Mouse (Mus musculus) liver, postnatal 0 days (tissue): Measurements from ENCODE around the gene Sh3glb1. TPM values are rescaled to one million over a fixed set of nuclear protein-coding genes. Genes with fewer than 3 reads are reported as not detected.
A peak's percentile ranks its signal among the peaks of the same experiment; 100 is the strongest.

ENCODE experiments used
- ATAC-seq: fragments of 200-750 bp; cut with Nextera tagmentation; 2 replicates; pipeline ENCODE4 v1.8.0; 2017; ENCODE audit warnings: mild to moderate bottlenecking, moderate library complexity
- DNase-seq: peaks from one replicate; pipeline ENCODE4 v3.0.0-alpha.2; 2016
- H3K27ac ChIP-seq: fragments of 300-500 bp; sonication (generic); 2 replicates; pipeline ENCODE4 v1.5.1; 2014; ENCODE audit warnings: antibody characterized with exemption, moderate library complexity, mild to moderate bottlenecking, low read depth
- H3K27me3 ChIP-seq: fragments of 300-500 bp; sonication (generic); 2 replicates; pipeline ENCODE4 v1.6.1; 2014; ENCODE audit warnings: low read length, control low read depth, mixed read lengths; ENCODE audit not compliant: insufficient read depth
- H3K36me3 ChIP-seq: fragments of 300-500 bp; sonication (generic); replicated peaks from 2 replicates; pipeline ENCODE4 v1.6.1; 2014; ENCODE audit warnings: mild to moderate bottlenecking, control low read depth, low read length, moderate library complexity, mixed read lengths; ENCODE audit not compliant: insufficient read depth
- H3K4me1 ChIP-seq: fragments of 300-500 bp; sonication (generic); 2 replicates; pipeline ENCODE4 v1.6.1; 2014; ENCODE audit warnings: antibody characterized with exemption, mild to moderate bottlenecking, control low read depth; ENCODE audit not compliant: insufficient read depth
- H3K4me2 ChIP-seq: fragments of 300-500 bp; sonication (generic); 2 replicates; pipeline ENCODE4 v1.6.1; 2014; ENCODE audit warnings: low read depth, mild to moderate bottlenecking, low read length, moderate library complexity, mixed read lengths
- H3K4me3 ChIP-seq: fragments of 300-500 bp; sonication (generic); 2 replicates; pipeline ENCODE4 v1.5.1; 2014; ENCODE audit warnings: low read depth, low read length
- H3K9ac ChIP-seq: fragments of 300-500 bp; sonication (generic); replicated peaks from 2 replicates; pipeline ENCODE4 v1.6.1; 2014; ENCODE audit warnings: mild to moderate bottlenecking, moderate library complexity
- H3K9me3 ChIP-seq: fragments of 300-500 bp; sonication (generic); 2 replicates; pipeline ENCODE4 v1.6.1; 2016; ENCODE audit warnings: mild to moderate bottlenecking, control low read depth, low read length, mixed read lengths
- CTCF ChIP-seq: sonication (generic); IDR thresholded peaks from 2 replicates; pipeline ENCODE4 v1.5.1; 2016; ENCODE audit warnings: antibody characterized with exemption, low read depth
- EP300 ChIP-seq: IDR thresholded peaks from 2 replicates; pipeline ENCODE4 v1.6.1; 2016; ENCODE audit warnings: antibody characterized with exemption, low read depth, mild to moderate bottlenecking
- WGBS: fragments of 180-500 bp; shearing (Covaris S2); extraction: QIAGEN DNeasy Blood & Tissue Kit; methylation state at CpG from one replicate; pipeline ENCODE4 v1.1.7; 2014; ENCODE audit not compliant: insufficient replicate concordance; 5-methylcytosine and 5-hydroxymethylcytosine counted together
- polyA plus RNA-seq: library from polyadenylated mRNA; unstranded; fragments of >200 nt; fragmentation: Nextera tagmentation; extraction: Ambion mirVana; gene quantifications from 2 replicates; pipeline ENCODE4 v1.2.1, GENCODE M21; 2015

Gene Sh3glb1
- polyA plus RNA-seq, 1 experiment from 2014 or later: 84.8 TPM

GRCm38 (mm10) chr3:144715901-144716300, 4.2 kb downstream of the Sh3glb1 start:
- H3K9ac ChIP-seq: 0 out of 2 replicates have a peak overlapping the region, but pooled peaks have one; percentile 28
- no peak overlapping the region for H3K4me3 ChIP-seq
- DNase-seq: no peak
- TF ChIP-seq EP300 (no peak), CTCF (no peak)
- 44% methylated on average over 9 of the region's 9 CpGs for WGBS
- H3K4me1 ChIP-seq: peaks cover 22% of the 10 kb centered on the region
- no peaks in the 10 kb centered on the region for H3K9me3 ChIP-seq
- H3K27me3 ChIP-seq: no peaks in the 10 kb centered on the region
- H3K36me3 ChIP-seq: peaks cover 12% of the 10 kb centered on the region
- H3K27ac ChIP-seq: no peak overlapping the region
- H3K4me2 ChIP-seq: peak overlapping the region; percentile 47
- ATAC-seq: no peak

- H3K4me2 ChIP-seq: no peak overlapping the region
- peaks cover 13% of the 10 kb centered on the region for H3K36me3 ChIP-seq
- H3K9ac ChIP-seq: no peak overlapping the region
- H3K27ac ChIP-seq: no peak overlapping the region
- WGBS: 83% methylated on average over 7 of the region's 7 CpGs
- no peak overlapping the region for H3K4me3 ChIP-seq
- H3K4me1 ChIP-seq: peaks cover 18% of the 10 kb centered on the region
- ATAC-seq: no peak
- no peaks in the 10 kb centered on the region for H3K27me3 ChIP-seq
- DNase-seq: no peak
- no peaks in the 10 kb centered on the region for H3K9me3 ChIP-seq
- no peak for TF ChIP-seq CTCF
These were observed 5.1 kb downstream of the Sh3glb1 start for GRCm38 (mm10) chr3:144715033-144715432.

- Histone ChIP-seq H3K4me1 (peaks cover 18% of the 10 kb centered on the region), H3K9ac (no peak overlapping the region), H3K36me3 (peaks cover 17% of the 10 kb centered on the region), H3K27me3 (no peaks in the 10 kb centered on the region), H3K9me3 (no peaks in the 10 kb centered on the region), H3K4me2 (no peak overlapping the region), H3K27ac (no peak overlapping the region; the same call in 1 of the 2 replicates), H3K4me3 (no peak overlapping the region)
- DNase-seq: no peak
- WGBS: 66% methylated on average over 8 of the region's 8 CpGs
- no peak for TF ChIP-seq CTCF
- TF ChIP-seq EP300: no peak
- ATAC-seq: no peak
These were observed 5.5 kb downstream of the Sh3glb1 start for GRCm38 (mm10) chr3:144714606-144715005.

GRCm38 (mm10) chr3:144714126-144714525, 6.0 kb downstream of the Sh3glb1 start:
- TF ChIP-seq CTCF (no peak), EP300 (no peak)
- H3K4me1 ChIP-seq: peaks cover 18% of the 10 kb centered on the region
- H3K9ac ChIP-seq: no peak overlapping the region
- peaks cover 17% of the 10 kb centered on the region for H3K36me3 ChIP-seq
- peak overlapping the region; percentile 46; the same call in 1 of the 2 replicates for H3K27ac ChIP-seq
- no peaks in the 10 kb centered on the region for H3K9me3 ChIP-seq
- WGBS: 73% methylated on average over 7 of the region's 7 CpGs
- ATAC-seq (no peak), DNase-seq (no peak)
- H3K27me3 ChIP-seq: no peaks in the 10 kb centered on the region
- H3K4me2 ChIP-seq: no peak overlapping the region
- no peak overlapping the region for H3K4me3 ChIP-seq

GRCm38 (mm10) chr3:144711607-144712206, 8.4 kb downstream of the Sh3glb1 start:
- Histone ChIP-seq H3K9me3 (no peaks in the 10 kb centered on the region), H3K9ac (no peak overlapping the region), H3K4me3 (no peak overlapping the region), H3K36me3 (peaks cover 30% of the 10 kb centered on the region), H3K4me2 (no peak overlapping the region), H3K27me3 (no peaks in the 10 kb centered on the region), H3K27ac (no peak overlapping the region), H3K4me1 (peaks cover 9% of the 10 kb centered on the region)
- TF ChIP-seq EP300 (no peak), CTCF (no peak)
- 70% methylated on average over 6 of the region's 6 CpGs for WGBS
- no peak for ATAC-seq
- no peak for DNase-seq

- 79% methylated on average over 5 of the region's 5 CpGs for WGBS
- Histone ChIP-seq H3K4me1 (no peaks in the 10 kb centered on the region), H3K27me3 (no peaks in the 10 kb centered on the region), H3K4me3 (no peak overlapping the region), H3K36me3 (peaks cover 43% of the 10 kb centered on the region), H3K27ac (no peak overlapping the region), H3K9ac (no peak overlapping the region), H3K4me2 (no peak overlapping the region), H3K9me3 (no peaks in the 10 kb centered on the region)
- ATAC-seq (no peak), DNase-seq (no peak)
- TF ChIP-seq EP300 (no peak), CTCF (no peak)
These were observed 11.5 kb downstream of the Sh3glb1 start for GRCm38 (mm10) chr3:144708612-144709011.
